Mouse (Mus musculus): Measurements from ENCODE around the gene Tmigd3. TPM values are rescaled to one million over a fixed set of nuclear protein-coding genes. Genes with fewer than 3 reads are reported as not detected.
"Not testable (repeated sequence)": the region's sequence is repeated elsewhere in the genome, so short reads cannot be mapped to it uniquely, and the experiment has no call there.

Gene Tmigd3
- total and polyA plus RNA-seq, 2 experiments from 2014 or later, result not detected

GRCm38 (mm10) chr3:105912097-105912880, 41.6 kb downstream of the Tmigd3 start:
- no peak overlapping the region for H3K9ac ChIP-seq
- no peak overlapping the region for H3K4me3 ChIP-seq (ENCODE audit: low read depth, low read length)
- H3K27ac ChIP-seq (ENCODE audit: low read depth, low read length), result no peak overlapping the region
- H3K4me1 ChIP-seq (ENCODE audit: insufficient read depth), result no peaks in the 10 kb centered on the region
- H3K27me3 ChIP-seq (ENCODE audit: insufficient read depth, low read length), result no peaks in the 10 kb centered on the region
- no peak for TF ChIP-seq CTCF (IDR thresholded peaks at IDR 0.05; ENCODE audit: low read depth)
- 83% methylated on average over 9 of the region's 9 CpGs for WGBS
- H3K4me2 ChIP-seq (ENCODE audit: low read depth), result no peak overlapping the region
- no peak for ATAC-seq
- no peaks in the 10 kb centered on the region for H3K9me3 ChIP-seq (ENCODE audit: low read length)
- DNase-seq, result no peak
- H3K36me3 ChIP-seq (ENCODE audit: insufficient read depth), result no peaks in the 10 kb centered on the region

GRCm38 (mm10) chr3:105913839-105914681, 43.4 kb downstream of the Tmigd3 start:
- Histone ChIP-seq H3K27me3 (ENCODE audit: insufficient read depth, low read length) (no peaks in the 10 kb centered on the region), H3K9me3 (ENCODE audit: low read length) (no peaks in the 10 kb centered on the region), H3K4me3 (ENCODE audit: low read depth, low read length) (no peak overlapping the region), H3K4me2 (ENCODE audit: low read depth) (no peak overlapping the region), H3K36me3 (ENCODE audit: insufficient read depth) (no peaks in the 10 kb centered on the region), H3K9ac (no peak overlapping the region), H3K27ac (ENCODE audit: low read depth, low read length) (no peak overlapping the region), H3K4me1 (ENCODE audit: insufficient read depth) (no peaks in the 10 kb centered on the region)
- DNase-seq (no peak), ATAC-seq (peak; percentile 36; the same call in 1 of the 2 replicates)
- WGBS, result 82% methylated on average over 10 of the region's 10 CpGs
- no peak for TF ChIP-seq CTCF (IDR thresholded peaks at IDR 0.05; ENCODE audit: low read depth)

GRCm38 (mm10) chr3:105915281-105915680, 44.6 kb downstream of the Tmigd3 start:
- no peak for TF ChIP-seq CTCF (IDR thresholded peaks at IDR 0.05; ENCODE audit: low read depth)
- DNase-seq, result no peak

GRCm38 (mm10) chr3:105916455-105916854, 45.8 kb downstream of the Tmigd3 start:
- ATAC-seq; H3K9me3 ChIP-seq (ENCODE audit: low read length); H3K4me2 ChIP-seq (ENCODE audit: low read depth); H3K36me3 ChIP-seq (ENCODE audit: insufficient read depth); H3K4me1 ChIP-seq (ENCODE audit: insufficient read depth); H3K27me3 ChIP-seq (ENCODE audit: insufficient read depth, low read length); H3K4me3 ChIP-seq (ENCODE audit: low read depth, low read length); H3K9ac ChIP-seq; H3K27ac ChIP-seq (ENCODE audit: low read depth, low read length); DNase-seq: not testable (repeated sequence)

More at GRCm38 (mm10) chr3:105915281-105915680, 44.6 kb downstream of the Tmigd3 start:
- no peaks in the 10 kb centered on the region for H3K27me3 ChIP-seq (ENCODE audit: insufficient read depth, low read length)
- no peaks in the 10 kb centered on the region for H3K36me3 ChIP-seq (ENCODE audit: insufficient read depth)
- no peak overlapping the region for H3K4me2 ChIP-seq (ENCODE audit: low read depth)
- H3K9ac ChIP-seq, result no peak overlapping the region
- H3K9me3 ChIP-seq (ENCODE audit: low read length), result no peaks in the 10 kb centered on the region
- no peak overlapping the region for H3K4me3 ChIP-seq (ENCODE audit: low read depth, low read length)
- no peak for ATAC-seq
- H3K4me1 ChIP-seq (ENCODE audit: insufficient read depth), result no peaks in the 10 kb centered on the region
- H3K27ac ChIP-seq (ENCODE audit: low read depth, low read length), result no peak overlapping the region
- WGBS, result 38% methylated on average over 1 of the region's 1 CpGs

GRCm38 (mm10) chr3:105917656-105918354, 47.1 kb downstream of the Tmigd3 start:
- H3K27me3 ChIP-seq (ENCODE audit: insufficient read depth, low read length), result no peaks in the 10 kb centered on the region
- H3K4me3 ChIP-seq (ENCODE audit: low read depth, low read length), result no peak overlapping the region
- no peaks in the 10 kb centered on the region for H3K36me3 ChIP-seq (ENCODE audit: insufficient read depth)
- 75% methylated on average over 10 of the region's 10 CpGs for WGBS
- H3K9me3 ChIP-seq (ENCODE audit: low read length), result no peaks in the 10 kb centered on the region
- H3K4me1 ChIP-seq (ENCODE audit: insufficient read depth), result no peaks in the 10 kb centered on the region
- no peak overlapping the region for H3K27ac ChIP-seq (ENCODE audit: low read depth, low read length)
- ATAC-seq (no peak), DNase-seq (no peak)
- TF ChIP-seq CTCF (IDR thresholded peaks at IDR 0.05; ENCODE audit: low read depth), result no peak
- H3K9ac ChIP-seq, result no peak overlapping the region
- no peak overlapping the region for H3K4me2 ChIP-seq (ENCODE audit: low read depth)

- Histone ChIP-seq H3K27ac (ENCODE audit: low read depth, low read length) (no peak overlapping the region), H3K4me3 (ENCODE audit: low read depth, low read length) (no peak overlapping the region), H3K4me1 (ENCODE audit: insufficient read depth) (no peaks in the 10 kb centered on the region), H3K36me3 (ENCODE audit: insufficient read depth) (no peaks in the 10 kb centered on the region), H3K27me3 (ENCODE audit: insufficient read depth, low read length) (no peaks in the 10 kb centered on the region), H3K9me3 (ENCODE audit: low read length) (no peaks in the 10 kb centered on the region), H3K4me2 (ENCODE audit: low read depth) (no peak overlapping the region), H3K9ac (no peak overlapping the region)
- TF ChIP-seq CTCF (IDR thresholded peaks at IDR 0.05; ENCODE audit: low read depth), result no peak
- ATAC-seq (no peak), DNase-seq (no peak)
- 74% methylated on average over 3 of the region's 3 CpGs for WGBS
Observed at GRCm38 (mm10) chr3:105918355-105918745, 47.6 kb downstream of the Tmigd3 start.

- H3K9ac ChIP-seq; H3K9me3 ChIP-seq (ENCODE audit: low read length); H3K4me1 ChIP-seq (ENCODE audit: insufficient read depth); H3K27me3 ChIP-seq (ENCODE audit: insufficient read depth, low read length); H3K36me3 ChIP-seq (ENCODE audit: insufficient read depth); DNase-seq; H3K4me3 ChIP-seq (ENCODE audit: low read depth, low read length); H3K27ac ChIP-seq (ENCODE audit: low read depth, low read length); H3K4me2 ChIP-seq (ENCODE audit: low read depth); ATAC-seq: not testable (repeated sequence)
Observed at GRCm38 (mm10) chr3:105920743-105921142, 50.0 kb downstream of the Tmigd3 start.
